Mouse (Mus musculus) heart, embryonic 14.5 days (tissue): ENCODE data around the gene Cdc42bpa. TPM values are rescaled to one million over a fixed set of nuclear protein-coding genes. Genes with fewer than 3 reads are reported as not detected.

Source experiments
- ATAC-seq: fragments of 200-750 bp; cut with Nextera tagmentation; 2 replicates; pipeline ENCODE4 v1.8.0; 2017; ENCODE audit warnings: low read depth, moderate TSS enrichment; ENCODE audit not compliant: insufficient number of reproducible peaks, insufficient read depth, low FRiP score
- H3K27ac ChIP-seq, 2 experiments: fragments of 200-500 bp in 1 of 2; fragments of 300-500 bp in 1 of 2; sonication (generic) in 1 of 2; replicated peaks in 1 of 2; 2 replicates each; pipeline ENCODE4 v1.5.1; 2012 to 2014; ENCODE audit warnings: low read depth in 2 of 2, low read length in 2 of 2, control low read depth in 1 of 2, mild to moderate bottlenecking in 1 of 2, mixed read lengths in 1 of 2; ENCODE audit not compliant: control insufficient read depth in 1 of 2, insufficient read depth in 1 of 2
- H3K27me3 ChIP-seq: fragments of 300-500 bp; sonication (generic); 2 replicates; pipeline ENCODE4 v1.6.1; 2014; ENCODE audit warnings: mild to moderate bottlenecking, low read length, control low read depth; ENCODE audit not compliant: control insufficient read depth, insufficient read depth
- H3K36me3 ChIP-seq: fragments of 300-500 bp; sonication (generic); 2 replicates; pipeline ENCODE4 v1.6.1; 2014; ENCODE audit warnings: mild to moderate bottlenecking, control low read depth, low read length, mixed read lengths; ENCODE audit not compliant: control insufficient read depth, insufficient read depth
- H3K4me1 ChIP-seq, 2 experiments: fragments of 200-500 bp in 1 of 2; fragments of 300-500 bp in 1 of 2; sonication (generic) in 1 of 2; 2 replicates each; pipeline ENCODE4 v1.6.1; 2012 to 2014; ENCODE audit warnings: low read length in 2 of 2, control low read depth in 1 of 2, mixed read lengths in 1 of 2; ENCODE audit not compliant: control insufficient read depth in 2 of 2, insufficient read depth in 2 of 2
- H3K4me2 ChIP-seq: fragments of 300-500 bp; sonication (generic); 2 replicates; pipeline ENCODE4 v1.6.1; 2014; ENCODE audit warnings: mild to moderate bottlenecking, low read length
- H3K4me3 ChIP-seq, 2 experiments: fragments of 200-500 bp in 1 of 2; fragments of 300-500 bp in 1 of 2; sonication (generic) in 1 of 2; 2 replicates each; pipeline ENCODE4 v1.5.1; 2012 to 2014; ENCODE audit warnings: low read length in 2 of 2, mild to moderate bottlenecking in 2 of 2, control low read depth in 1 of 2, low read depth in 1 of 2, moderate library complexity in 1 of 2; ENCODE audit not compliant: control insufficient read depth in 1 of 2, insufficient read depth in 1 of 2
- H3K9ac ChIP-seq: fragments of 300-500 bp; sonication (generic); 2 replicates; pipeline ENCODE4 v1.6.1; 2014; ENCODE audit warnings: mild to moderate bottlenecking, low read length
- H3K9me3 ChIP-seq: fragments of 300-500 bp; sonication (generic); 2 replicates; pipeline ENCODE4 v1.6.1; 2016; ENCODE audit warnings: low read length, control low read depth; ENCODE audit not compliant: control insufficient read depth
- WGBS: fragments of 180-500 bp; shearing (Covaris S2); extraction: QIAGEN DNeasy Blood & Tissue Kit; methylation state at CpG from one replicate; pipeline ENCODE4 v1.1.7; 2014; 5-methylcytosine and 5-hydroxymethylcytosine counted together
- polyA plus RNA-seq: library from polyadenylated mRNA; unstranded; fragments of >200 nt; fragmentation: Nextera tagmentation; extraction: Ambion mirVana; gene quantifications from 2 replicates; pipeline ENCODE4 v1.2.1, GENCODE M21; 2014

Gene Cdc42bpa
- polyA plus RNA-seq, 1 experiment from 2014 or later = 14.6 TPM

GRCm38 (mm10) chr1:179927102-179927501 lies 33.2 kb upstream of the Cdc42bpa start:
- WGBS = 76% methylated on average over 6 of the region's 6 CpGs
- no peak overlapping the region for H3K4me2 ChIP-seq

GRCm38 (mm10) chr1:179928822-179929221 lies 31.4 kb upstream of the Cdc42bpa start:
- 55% methylated on average over 7 of the region's 7 CpGs for WGBS
- Histone ChIP-seq H3K9ac (no peak overlapping the region), H3K4me1 (peaks cover 0 to 2% of the 10 kb centered on the region in 2 experiments; a peak in 1 of 4 replicates), H3K4me3 (no peak overlapping the region), H3K4me2 (no peak overlapping the region), H3K36me3 (no peaks in the 10 kb centered on the region), H3K27me3 (no peaks in the 10 kb centered on the region), H3K9me3 (no peaks in the 10 kb centered on the region), H3K27ac (no peak overlapping the region)
- ATAC-seq = no peak

More at GRCm38 (mm10) chr1:179927102-179927501, 33.2 kb upstream of the Cdc42bpa start:
- H3K9me3 ChIP-seq = no peaks in the 10 kb centered on the region
- H3K36me3 ChIP-seq = no peaks in the 10 kb centered on the region
- H3K4me3 ChIP-seq = no peak overlapping the region
- H3K9ac ChIP-seq = no peak overlapping the region
- H3K4me1 ChIP-seq = peaks cover 0 to 2% of the 10 kb centered on the region in 2 experiments; a peak in 1 of 4 replicates
- no peak for ATAC-seq
- H3K27ac ChIP-seq = no peak overlapping the region
- H3K27me3 ChIP-seq = no peaks in the 10 kb centered on the region

- 72% methylated on average over 3 of the region's 3 CpGs for WGBS
- no peaks in the 10 kb centered on the region for H3K9me3 ChIP-seq
- ATAC-seq = no peak
Measured at GRCm38 (mm10) chr1:179931247-179931646, 29.0 kb upstream of the Cdc42bpa start.

GRCm38 (mm10) chr1:179934064-179934463 lies 26.2 kb upstream of the Cdc42bpa start:
- Histone ChIP-seq H3K9ac (no peak overlapping the region), H3K27ac (no peak overlapping the region), H3K4me3 (no peak overlapping the region), H3K36me3 (no peaks in the 10 kb centered on the region), H3K9me3 (no peaks in the 10 kb centered on the region), H3K4me2 (no peak overlapping the region), H3K4me1 (peaks cover 0 to 2% of the 10 kb centered on the region in 2 experiments; a peak in 1 of 4 replicates), H3K27me3 (no peaks in the 10 kb centered on the region)
- 87% methylated on average over 3 of the region's 3 CpGs for WGBS
- no peak for ATAC-seq

More at GRCm38 (mm10) chr1:179931247-179931646, 29.0 kb upstream of the Cdc42bpa start:
- H3K9ac ChIP-seq = no peak overlapping the region
- no peaks in the 10 kb centered on the region for H3K27me3 ChIP-seq
- H3K4me2 ChIP-seq = no peak overlapping the region
- no peaks in the 10 kb centered on the region for H3K36me3 ChIP-seq
- H3K4me3 ChIP-seq = no peak overlapping the region
- peaks cover 0 to 2% of the 10 kb centered on the region in 2 experiments; a peak in 1 of 4 replicates for H3K4me1 ChIP-seq
- no peak overlapping the region for H3K27ac ChIP-seq

GRCm38 (mm10) chr1:179940071-179940786 lies 20.0 kb upstream of the Cdc42bpa start:
- no peaks in the 10 kb centered on the region for H3K36me3 ChIP-seq
- H3K27ac ChIP-seq = no peak overlapping the region
- peaks cover 3 to 8% of the 10 kb centered on the region in 2 experiments; a peak in 3 of 4 replicates for H3K4me1 ChIP-seq
- 41% methylated on average over 23 of the region's 23 CpGs for WGBS
- H3K9ac ChIP-seq = no peak overlapping the region
- H3K27me3 ChIP-seq = no peaks in the 10 kb centered on the region
- ATAC-seq = no peak
- H3K4me3 ChIP-seq = no peak overlapping the region
- H3K9me3 ChIP-seq = no peaks in the 10 kb centered on the region
- H3K4me2 ChIP-seq = peak overlapping the region; percentile 44

- Histone ChIP-seq H3K4me2 (peak overlapping the region; percentile 44; the same call in 1 of the 2 replicates), H3K27ac (no peak overlapping the region), H3K9me3 (no peaks in the 10 kb centered on the region), H3K27me3 (no peaks in the 10 kb centered on the region), H3K4me1 (peaks cover 3 to 8% of the 10 kb centered on the region in 2 experiments; a peak in 3 of 4 replicates), H3K9ac (no peak overlapping the region), H3K4me3 (no peak overlapping the region), H3K36me3 (no peaks in the 10 kb centered on the region)
- ATAC-seq = no peak
- WGBS = 83% methylated on average over 14 of the region's 14 CpGs
Measured at GRCm38 (mm10) chr1:179940787-179941352, 19.4 kb upstream of the Cdc42bpa start.

GRCm38 (mm10) chr1:179945017-179945416 lies 15.3 kb upstream of the Cdc42bpa start:
- ATAC-seq = no peak
- no peak overlapping the region for H3K4me3 ChIP-seq
- no peaks in the 10 kb centered on the region for H3K27me3 ChIP-seq
- H3K27ac ChIP-seq = no peak overlapping the region
- no peak overlapping the region for H3K9ac ChIP-seq
- H3K36me3 ChIP-seq = no peaks in the 10 kb centered on the region
- no peak overlapping the region for H3K4me2 ChIP-seq
- H3K4me1 ChIP-seq = peaks cover 2 to 13% of the 10 kb centered on the region in 2 experiments
- no peaks in the 10 kb centered on the region for H3K9me3 ChIP-seq
- 88% methylated on average over 10 of the region's 10 CpGs for WGBS
